Mouse (Mus musculus): Measurements from ENCODE around the gene Pex16. TPM values are rescaled to one million over a fixed set of nuclear protein-coding genes. Genes with fewer than 3 reads are reported as not detected.

The Pex16 gene
- polyA plus RNA-seq, 1 experiment: 21.0 TPM

DNA sequence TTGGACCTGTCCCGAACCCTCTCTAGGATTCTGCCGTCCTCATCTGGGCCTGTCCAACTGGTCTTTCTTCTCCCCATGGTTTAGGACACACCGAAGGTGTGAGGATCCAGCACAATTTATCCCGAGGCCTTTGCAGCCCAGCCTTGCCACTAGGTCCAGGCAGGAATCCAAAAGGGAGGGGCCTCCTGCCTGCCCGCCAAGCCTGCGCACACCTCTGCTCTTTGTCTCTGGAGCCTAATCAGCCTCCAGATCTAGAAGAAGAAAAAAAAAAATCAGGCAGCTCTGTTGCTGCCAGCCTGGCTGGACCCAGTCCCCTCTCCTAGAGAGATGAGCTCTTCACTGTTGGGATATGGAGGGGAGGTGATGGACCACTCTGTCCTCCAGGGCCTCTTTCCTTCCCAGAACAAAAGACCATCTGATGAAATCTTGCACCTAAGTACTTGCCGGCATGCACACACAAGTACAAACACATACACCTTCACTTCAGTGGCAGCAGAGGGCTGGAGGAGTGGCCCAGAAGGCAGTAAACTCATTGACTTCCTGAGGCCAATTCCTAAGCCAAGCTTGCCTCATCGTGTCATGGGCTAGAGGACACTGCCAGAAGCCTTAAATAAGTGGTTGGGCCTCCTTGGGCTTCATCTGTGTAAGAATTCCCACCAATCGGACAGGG lies 1.6 kb upstream of the Pex16 start:
- H3K27me3 ChIP-seq (ENCODE audit: control insufficient read depth, insufficient read depth, insufficient read length): peaks cover 12% of the 10 kb centered on the region
- no peak overlapping the region for H3ac ChIP-seq (ENCODE audit: control insufficient read depth, insufficient read length, low read depth)
- peaks cover 20% of the 10 kb centered on the region for H3K79me2 ChIP-seq (ENCODE audit: control insufficient read depth, insufficient read depth)
- H3K36me3 ChIP-seq (ENCODE audit: control insufficient read depth, insufficient read depth): peaks cover under 1% of the 10 kb centered on the region
- no peak for TF ChIP-seq MAX (IDR thresholded peaks at IDR 0.05)
- H3K79me3 ChIP-seq (ENCODE audit: low read depth): peaks cover 2% of the 10 kb centered on the region
- no peak overlapping the region for H3K4me3 ChIP-seq (ENCODE audit: insufficient read depth, poor library complexity, severe bottlenecking)

DNA sequence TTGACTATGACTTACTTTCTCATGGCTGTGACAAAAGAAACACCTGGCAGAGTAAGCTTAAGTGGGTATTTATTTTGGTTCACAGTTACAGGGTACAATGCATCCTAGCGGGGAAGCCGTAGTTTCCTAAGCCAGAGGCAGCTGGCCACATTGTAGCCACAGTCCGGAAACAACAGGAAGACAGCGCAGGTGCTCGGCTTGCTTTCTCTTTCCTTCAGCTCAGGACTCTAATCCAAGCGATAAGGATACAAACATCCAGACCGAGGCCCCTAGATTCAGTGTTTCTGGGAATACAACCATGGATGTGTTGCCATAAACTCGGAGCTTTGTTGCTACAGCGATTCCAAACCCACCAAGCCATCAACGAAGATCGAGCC lies 1.1 kb upstream of the Pex16 start:
- Histone ChIP-seq H3K36me3 (ENCODE audit: control insufficient read depth, insufficient read depth) (peaks cover 5% of the 10 kb centered on the region), H3K79me2 (ENCODE audit: control insufficient read depth, insufficient read depth) (peaks cover 20% of the 10 kb centered on the region), H3ac (ENCODE audit: control insufficient read depth, insufficient read length, low read depth) (no peak overlapping the region), H3K4me3 (ENCODE audit: insufficient read depth, poor library complexity, severe bottlenecking) (no peak overlapping the region), H3K27me3 (ENCODE audit: control insufficient read depth, insufficient read depth, insufficient read length) (peaks cover 12% of the 10 kb centered on the region), H3K79me3 (ENCODE audit: low read depth) (peaks cover 2% of the 10 kb centered on the region)
- TF ChIP-seq MAX (IDR thresholded peaks at IDR 0.05): no peak
- TF ChIP-seq CEBPB (IDR thresholded peaks at IDR 0.05; ENCODE audit: low read depth): no peak
- TF ChIP-seq MYOG (IDR thresholded peaks at IDR 0.05; ENCODE audit: control insufficient read depth, extremely low read depth, insufficient read length): no peak
- no peak for TF ChIP-seq MYOD1 (IDR thresholded peaks at IDR 0.05; ENCODE audit: control insufficient read depth, insufficient read length, low read depth)
- TF ChIP-seq USF1 (IDR thresholded peaks at IDR 0.05; ENCODE audit: low read depth): no peak
- TF ChIP-seq CTCF (IDR thresholded peaks at IDR 0.05; ENCODE audit: control insufficient read depth, insufficient read depth, insufficient read length): no peak
- no peak for TF ChIP-seq FOSL1 (IDR thresholded peaks at IDR 0.05; ENCODE audit: insufficient read depth, low read length, poor library complexity, severe bottlenecking)

DNA sequence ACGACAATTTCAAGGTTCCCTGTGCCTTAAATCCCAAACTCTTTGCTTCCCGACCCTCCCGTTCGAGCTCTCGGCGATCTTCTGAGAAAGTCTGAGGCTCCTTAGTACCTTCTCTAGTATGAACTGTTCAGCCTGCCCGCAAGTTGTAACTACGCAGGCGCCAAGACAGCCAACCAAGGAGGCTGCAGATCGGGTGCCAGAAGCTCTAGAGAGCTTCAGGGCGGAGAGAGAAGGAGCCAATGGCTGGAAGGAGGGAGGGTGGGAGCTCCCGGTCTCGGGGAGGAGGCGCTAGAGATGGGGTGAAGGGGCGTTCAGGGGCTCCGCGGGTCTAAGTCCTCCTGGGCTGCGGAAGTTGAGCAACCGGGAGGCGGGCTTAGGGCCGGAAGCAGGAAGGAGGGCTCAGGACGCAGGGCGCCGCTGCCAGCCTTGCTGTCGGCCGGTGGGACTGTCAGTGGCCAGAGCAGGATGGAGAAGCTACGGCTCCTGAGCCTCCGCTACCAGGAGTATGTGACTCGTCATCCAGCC lies 685 bp downstream of the Pex16 start:
- Histone ChIP-seq H3K36me3 (ENCODE audit: control insufficient read depth, insufficient read depth) (peaks cover 20% of the 10 kb centered on the region), H3K79me3 (ENCODE audit: low read depth) (peaks cover 2% of the 10 kb centered on the region), H3K4me3 (ENCODE audit: insufficient read depth, poor library complexity, severe bottlenecking) (peak overlapping the region; percentile 99), H3K79me2 (ENCODE audit: control insufficient read depth, insufficient read depth) (peaks cover 20% of the 10 kb centered on the region), H3K27me3 (ENCODE audit: control insufficient read depth, insufficient read depth, insufficient read length) (peaks cover 9% of the 10 kb centered on the region), H3ac (ENCODE audit: control insufficient read depth, insufficient read length, low read depth) (peak overlapping the region; percentile 54)
- peak; percentile 96 for TF ChIP-seq CEBPB (IDR thresholded peaks at IDR 0.05; ENCODE audit: low read depth)
- TF ChIP-seq MYOG (IDR thresholded peaks at IDR 0.05; ENCODE audit: control insufficient read depth, extremely low read depth, insufficient read length): no peak
- TF ChIP-seq FOSL1 (IDR thresholded peaks at IDR 0.05; ENCODE audit: insufficient read depth, low read length, poor library complexity, severe bottlenecking): no peak
- TF ChIP-seq MAX (IDR thresholded peaks at IDR 0.05): no peak
- TF ChIP-seq MYOD1 (IDR thresholded peaks at IDR 0.05; ENCODE audit: control insufficient read depth, insufficient read length, low read depth): no peak
- no peak for TF ChIP-seq USF1 (IDR thresholded peaks at IDR 0.05; ENCODE audit: low read depth)

DNA sequence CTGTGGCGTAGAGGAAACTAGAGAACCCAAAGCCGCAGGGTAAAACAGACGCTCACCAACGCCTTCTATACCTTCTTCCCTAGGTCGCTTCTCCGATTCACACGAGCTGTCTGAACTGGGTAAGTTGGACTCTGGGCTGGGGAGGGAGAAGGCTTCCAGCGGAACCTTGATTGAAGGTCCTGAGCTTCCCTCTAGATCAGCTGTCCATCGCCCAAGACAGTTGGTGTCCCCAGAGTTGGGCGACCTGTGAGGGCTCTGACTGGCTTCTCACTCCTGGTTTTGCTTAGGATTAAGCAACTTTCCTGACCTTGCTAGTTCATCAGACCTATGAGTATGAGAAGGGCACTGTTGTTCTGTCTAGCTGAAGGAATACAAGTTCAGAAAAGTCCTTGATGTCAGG lies 1.3 kb downstream of the Pex16 start:
- Histone ChIP-seq H3K36me3 (ENCODE audit: control insufficient read depth, insufficient read depth) (peaks cover 20% of the 10 kb centered on the region), H3K79me2 (ENCODE audit: control insufficient read depth, insufficient read depth) (peaks cover 20% of the 10 kb centered on the region), H3K27me3 (ENCODE audit: control insufficient read depth, insufficient read depth, insufficient read length) (peaks cover 3% of the 10 kb centered on the region), H3K79me3 (ENCODE audit: low read depth) (peaks cover 2% of the 10 kb centered on the region), H3ac (ENCODE audit: control insufficient read depth, insufficient read length, low read depth) (peak overlapping the region; percentile 54), H3K4me3 (ENCODE audit: insufficient read depth, poor library complexity, severe bottlenecking) (peak overlapping the region; percentile 99)
- TF ChIP-seq CEBPB (IDR thresholded peaks at IDR 0.05; ENCODE audit: low read depth) (no peak), MYOD1 (IDR thresholded peaks at IDR 0.05; ENCODE audit: control insufficient read depth, insufficient read length, low read depth) (no peak), CTCF (IDR thresholded peaks at IDR 0.05; ENCODE audit: control insufficient read depth, insufficient read depth, insufficient read length) (no peak), USF1 (IDR thresholded peaks at IDR 0.05; ENCODE audit: low read depth) (no peak), FOSL1 (IDR thresholded peaks at IDR 0.05; ENCODE audit: insufficient read depth, low read length, poor library complexity, severe bottlenecking) (no peak), MYOG (IDR thresholded peaks at IDR 0.05; ENCODE audit: control insufficient read depth, extremely low read depth, insufficient read length) (no peak), MAX (IDR thresholded peaks at IDR 0.05) (no peak)

DNA sequence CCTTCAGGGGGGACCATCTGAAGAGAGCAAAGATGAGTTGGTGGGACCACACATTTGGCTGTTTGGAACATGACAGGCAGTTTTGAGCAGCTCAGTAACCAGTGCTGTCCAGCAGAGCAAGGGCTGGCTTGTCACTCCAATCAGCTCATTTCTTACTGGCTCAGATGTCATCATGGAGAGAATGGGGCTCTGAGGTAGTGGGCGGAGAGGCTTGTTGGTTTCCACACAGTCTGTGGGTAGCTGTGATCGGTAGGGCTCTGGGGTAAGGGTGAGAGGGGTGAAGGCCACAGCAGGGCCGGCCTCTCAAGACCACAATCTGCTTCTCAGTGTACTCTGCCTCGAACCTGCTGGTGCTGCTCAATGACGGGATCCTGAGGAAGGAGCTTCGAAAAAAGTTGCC lies 1.8 kb downstream of the Pex16 start:
- Histone ChIP-seq H3K36me3 (ENCODE audit: control insufficient read depth, insufficient read depth) (peaks cover 20% of the 10 kb centered on the region), H3K79me3 (ENCODE audit: low read depth) (peaks cover 2% of the 10 kb centered on the region), H3K79me2 (ENCODE audit: control insufficient read depth, insufficient read depth) (peaks cover 20% of the 10 kb centered on the region), H3ac (ENCODE audit: control insufficient read depth, insufficient read length, low read depth) (peak overlapping the region; percentile 54), H3K4me3 (ENCODE audit: insufficient read depth, poor library complexity, severe bottlenecking) (peak overlapping the region; percentile 99), H3K27me3 (ENCODE audit: control insufficient read depth, insufficient read depth, insufficient read length) (no peaks in the 10 kb centered on the region)
- no peak for TF ChIP-seq MYOG (IDR thresholded peaks at IDR 0.05; ENCODE audit: control insufficient read depth, extremely low read depth, insufficient read length)

DNA sequence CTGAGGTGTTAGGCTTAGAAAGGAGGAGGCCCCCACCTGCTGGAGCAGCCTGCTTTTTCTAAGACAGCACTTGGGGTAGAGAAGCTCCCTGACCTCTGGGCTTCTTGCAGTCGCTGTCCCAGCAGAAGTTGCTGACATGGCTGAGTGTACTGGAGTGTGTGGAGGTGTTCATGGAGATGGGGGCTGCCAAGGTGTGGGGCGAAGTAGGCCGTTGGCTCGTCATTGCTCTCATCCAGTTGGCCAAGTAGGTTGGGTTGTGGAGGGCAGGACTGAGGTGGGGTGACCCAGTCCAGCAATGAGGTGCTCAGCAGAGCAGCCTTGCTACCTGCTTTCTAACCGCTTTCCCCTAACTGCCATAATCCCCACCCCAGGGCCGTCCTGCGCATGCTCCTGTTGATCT lies 2.8 kb downstream of the Pex16 start:
- TF ChIP-seq MYOG (IDR thresholded peaks at IDR 0.05; ENCODE audit: control insufficient read depth, extremely low read depth, insufficient read length) (no peak), CEBPB (IDR thresholded peaks at IDR 0.05; ENCODE audit: low read depth) (no peak), MYOD1 (IDR thresholded peaks at IDR 0.05; ENCODE audit: control insufficient read depth, insufficient read length, low read depth) (no peak), FOSL1 (IDR thresholded peaks at IDR 0.05; ENCODE audit: insufficient read depth, low read length, poor library complexity, severe bottlenecking) (no peak), CTCF (IDR thresholded peaks at IDR 0.05; ENCODE audit: control insufficient read depth, insufficient read depth, insufficient read length) (no peak), USF1 (IDR thresholded peaks at IDR 0.05; ENCODE audit: low read depth) (no peak), MAX (IDR thresholded peaks at IDR 0.05) (no peak)
- H3K36me3 ChIP-seq (ENCODE audit: control insufficient read depth, insufficient read depth): peaks cover 20% of the 10 kb centered on the region
- no peaks in the 10 kb centered on the region for H3K27me3 ChIP-seq (ENCODE audit: control insufficient read depth, insufficient read depth, insufficient read length)
- peaks cover 20% of the 10 kb centered on the region for H3K79me2 ChIP-seq (ENCODE audit: control insufficient read depth, insufficient read depth)
- no peak overlapping the region for H3K4me3 ChIP-seq (ENCODE audit: insufficient read depth, poor library complexity, severe bottlenecking)
- no peak overlapping the region for H3ac ChIP-seq (ENCODE audit: control insufficient read depth, insufficient read length, low read depth)
- H3K79me3 ChIP-seq (ENCODE audit: low read depth): peaks cover 2% of the 10 kb centered on the region

Data from C2C12 (cell line).